Mouse (Mus musculus): Measurements from ENCODE around the gene Xrcc6. TPM values are rescaled to one million over a fixed set of nuclear protein-coding genes. Genes with fewer than 3 reads are reported as not detected.

The Xrcc6 gene
- polyA plus RNA-seq, 1 experiment from 2014 or later, result 58.4 TPM

DNA sequence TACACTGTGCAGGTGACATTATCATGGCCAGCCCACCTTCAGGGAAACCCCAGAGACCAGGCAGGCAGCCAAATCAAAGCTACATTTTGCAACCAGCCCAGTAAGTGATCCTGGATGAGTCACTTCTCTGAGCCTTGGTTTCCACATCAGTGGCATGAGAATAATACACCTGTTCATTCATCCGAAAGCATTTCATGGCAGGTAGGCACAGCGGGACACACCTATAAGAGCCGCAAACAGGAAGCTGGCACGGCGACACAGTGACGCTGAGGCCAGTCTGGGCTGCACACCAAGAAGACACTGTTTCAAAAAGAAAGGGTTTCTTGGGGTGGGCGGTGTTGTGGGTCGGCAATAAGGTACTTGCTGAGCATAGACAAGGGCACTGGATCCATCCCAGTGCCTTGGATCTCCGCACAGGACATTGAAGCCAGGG, 33.5 kb upstream of the Xrcc6 start:
- H3K9me3 ChIP-seq (replicated peaks), result no peaks in the 10 kb centered on the region
- peaks cover 29% of the 10 kb centered on the region for H3K36me3 ChIP-seq
- no peaks in the 10 kb centered on the region for H3K27me3 ChIP-seq
- H3K9ac ChIP-seq, result no peak overlapping the region
- H3K4me2 ChIP-seq (replicated peaks), result no peak overlapping the region
- no peak overlapping the region for H3K4me3 ChIP-seq
- no peak for ATAC-seq (ENCODE audit: low FRiP score)
- 94% methylated on average over 9 of the region's 9 CpGs for WGBS
- no peak overlapping the region for H3K27ac ChIP-seq
- H3K4me1 ChIP-seq, result no peaks in the 10 kb centered on the region

DNA sequence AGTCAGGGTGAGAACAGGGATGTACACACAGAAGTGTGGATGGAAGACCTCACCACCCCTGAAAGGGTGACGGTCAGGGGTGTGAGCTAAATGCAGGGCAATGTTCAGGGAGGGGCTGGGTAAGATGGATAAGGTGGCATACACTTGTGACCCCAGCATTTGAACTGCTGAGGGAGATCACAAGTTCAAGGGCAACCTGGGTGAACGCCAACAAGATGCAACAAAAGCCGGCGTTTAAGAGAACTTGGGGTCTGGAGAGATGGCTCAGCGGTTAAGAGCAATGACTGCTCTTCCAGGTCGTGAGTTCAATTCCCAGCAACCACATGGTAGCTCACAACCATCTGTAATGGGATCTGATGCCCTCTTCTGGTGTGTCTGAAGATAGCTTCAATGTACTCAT, 32.9 kb upstream of the Xrcc6 start:
- ATAC-seq (ENCODE audit: low FRiP score), result no peak
- Histone ChIP-seq H3K9ac (no peak overlapping the region), H3K36me3 (peaks cover 29% of the 10 kb centered on the region), H3K4me3 (no peak overlapping the region), H3K27ac (no peak overlapping the region), H3K9me3 (replicated peaks) (no peaks in the 10 kb centered on the region), H3K4me1 (no peaks in the 10 kb centered on the region), H3K27me3 (no peaks in the 10 kb centered on the region), H3K4me2 (replicated peaks) (no peak overlapping the region)
- 98% methylated on average over 6 of the region's 6 CpGs for WGBS

DNA sequence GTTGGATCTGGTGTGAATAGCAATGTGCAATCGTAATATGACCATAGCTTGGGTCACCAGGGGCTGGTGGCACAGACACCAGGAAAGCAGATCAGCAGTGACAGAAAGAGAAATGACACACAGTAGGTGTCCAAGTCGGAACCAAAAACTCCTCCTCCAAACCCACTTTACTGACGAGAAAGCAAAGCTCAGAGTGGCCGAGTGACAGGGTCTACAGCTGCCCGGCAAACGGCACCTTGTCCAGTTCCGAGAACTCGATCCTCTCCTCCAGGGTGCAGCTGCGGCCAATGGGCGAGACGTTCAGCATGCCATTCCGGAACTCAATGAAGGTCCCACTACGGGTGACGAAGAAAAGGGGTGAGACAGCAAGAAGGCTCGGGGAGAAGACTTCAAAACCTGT, 32.2 kb upstream of the Xrcc6 start:
- H3K4me2 ChIP-seq (replicated peaks), result no peak overlapping the region
- no peaks in the 10 kb centered on the region for H3K4me1 ChIP-seq
- no peaks in the 10 kb centered on the region for H3K27me3 ChIP-seq
- no peak for ATAC-seq (ENCODE audit: low FRiP score)
- no peak overlapping the region for H3K9ac ChIP-seq
- no peak overlapping the region for H3K27ac ChIP-seq
- no peak overlapping the region for H3K4me3 ChIP-seq
- H3K36me3 ChIP-seq, result peaks cover 29% of the 10 kb centered on the region
- H3K9me3 ChIP-seq (replicated peaks), result no peaks in the 10 kb centered on the region
- 92% methylated on average over 15 of the region's 15 CpGs for WGBS

DNA sequence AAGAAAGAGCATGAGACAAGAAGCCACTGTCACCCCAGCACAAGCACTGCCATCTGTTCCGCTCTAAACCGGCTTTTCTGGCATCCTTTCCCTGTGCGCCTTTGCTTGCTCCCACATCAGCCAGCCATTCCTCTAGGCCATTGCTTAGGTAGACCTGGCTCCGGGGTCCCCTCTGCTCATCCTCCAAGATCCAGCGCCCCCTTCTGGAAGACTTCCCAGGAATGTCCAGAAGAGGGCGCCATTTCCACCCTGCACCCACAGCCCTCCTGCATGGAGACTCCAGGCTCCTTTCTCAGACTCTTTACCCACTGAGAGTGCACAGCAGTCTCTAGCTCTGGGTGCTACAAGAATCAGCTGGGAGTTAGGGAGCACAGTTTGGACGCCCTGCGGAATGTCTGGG, 31.2 kb upstream of the Xrcc6 start:
- H3K4me3 ChIP-seq, result no peak overlapping the region
- no peak for ATAC-seq (ENCODE audit: low FRiP score)

DNA sequence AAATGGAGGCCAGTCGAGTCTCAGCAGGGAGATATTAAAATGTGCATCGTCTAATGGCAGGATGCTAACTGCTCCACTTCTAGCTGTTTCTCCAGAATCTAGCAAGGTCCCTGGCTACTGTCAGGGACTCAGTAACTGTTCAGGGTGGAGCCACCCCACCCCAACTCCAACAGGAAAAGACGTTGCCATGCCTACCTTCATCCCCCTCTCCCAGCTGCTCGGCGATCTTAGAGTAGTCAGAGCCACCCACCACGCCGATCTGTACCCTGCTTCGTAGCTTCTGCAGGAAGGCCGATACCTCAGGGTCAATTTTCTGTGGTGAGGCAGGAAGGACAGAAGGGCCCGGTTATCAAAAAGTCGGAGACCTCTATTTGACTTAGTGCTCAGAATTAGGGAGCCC, 30.0 kb upstream of the Xrcc6 start:
- no peak for ATAC-seq (ENCODE audit: low FRiP score)
- Histone ChIP-seq H3K9me3 (replicated peaks) (no peaks in the 10 kb centered on the region), H3K27ac (no peak overlapping the region), H3K4me2 (replicated peaks) (no peak overlapping the region), H3K4me3 (no peak overlapping the region), H3K27me3 (no peaks in the 10 kb centered on the region), H3K4me1 (no peaks in the 10 kb centered on the region), H3K36me3 (peaks cover 12% of the 10 kb centered on the region), H3K9ac (no peak overlapping the region)
- 82% methylated on average over 11 of the region's 11 CpGs for WGBS

More for the DNA sequence above, 31.2 kb upstream of the Xrcc6 start:
- H3K27ac ChIP-seq, result no peak overlapping the region
- no peaks in the 10 kb centered on the region for H3K4me1 ChIP-seq
- no peak overlapping the region for H3K4me2 ChIP-seq (replicated peaks)
- 58% methylated on average over 8 of the region's 8 CpGs for WGBS
- H3K27me3 ChIP-seq, result no peaks in the 10 kb centered on the region
- H3K36me3 ChIP-seq, result peaks cover 20% of the 10 kb centered on the region
- no peak overlapping the region for H3K9ac ChIP-seq
- no peaks in the 10 kb centered on the region for H3K9me3 ChIP-seq (replicated peaks)

DNA sequence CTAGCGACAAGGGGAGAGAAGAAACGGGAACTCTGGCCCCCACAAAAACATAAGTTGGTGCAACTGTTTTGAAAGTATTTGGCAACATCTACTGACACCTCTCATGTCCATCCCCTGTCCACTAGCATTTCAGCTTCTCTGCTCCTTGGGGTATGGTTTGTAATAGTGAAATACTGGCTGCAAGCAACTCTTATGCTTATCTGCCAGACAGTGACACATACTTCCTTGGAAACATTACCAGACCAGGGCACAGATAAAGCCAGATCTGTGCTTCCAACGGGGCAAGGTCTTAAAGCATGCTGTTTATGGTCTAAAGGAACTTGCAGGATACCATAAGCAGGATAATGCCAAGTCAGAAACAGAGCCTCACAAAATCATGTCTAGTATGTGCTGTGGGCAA, 28.7 kb upstream of the Xrcc6 start:
- no peak overlapping the region for H3K4me3 ChIP-seq
- no peak overlapping the region for H3K27ac ChIP-seq
- ATAC-seq (ENCODE audit: low FRiP score), result no peak
- H3K27me3 ChIP-seq, result no peaks in the 10 kb centered on the region
- no peaks in the 10 kb centered on the region for H3K4me1 ChIP-seq
- H3K4me2 ChIP-seq (replicated peaks), result no peak overlapping the region
- H3K9ac ChIP-seq, result peak overlapping the region; percentile 19; the same call in 1 of the 2 replicates
- peaks cover 12% of the 10 kb centered on the region for H3K36me3 ChIP-seq
- 88% methylated on average over 3 of the region's 3 CpGs for WGBS
- no peaks in the 10 kb centered on the region for H3K9me3 ChIP-seq (replicated peaks)

DNA sequence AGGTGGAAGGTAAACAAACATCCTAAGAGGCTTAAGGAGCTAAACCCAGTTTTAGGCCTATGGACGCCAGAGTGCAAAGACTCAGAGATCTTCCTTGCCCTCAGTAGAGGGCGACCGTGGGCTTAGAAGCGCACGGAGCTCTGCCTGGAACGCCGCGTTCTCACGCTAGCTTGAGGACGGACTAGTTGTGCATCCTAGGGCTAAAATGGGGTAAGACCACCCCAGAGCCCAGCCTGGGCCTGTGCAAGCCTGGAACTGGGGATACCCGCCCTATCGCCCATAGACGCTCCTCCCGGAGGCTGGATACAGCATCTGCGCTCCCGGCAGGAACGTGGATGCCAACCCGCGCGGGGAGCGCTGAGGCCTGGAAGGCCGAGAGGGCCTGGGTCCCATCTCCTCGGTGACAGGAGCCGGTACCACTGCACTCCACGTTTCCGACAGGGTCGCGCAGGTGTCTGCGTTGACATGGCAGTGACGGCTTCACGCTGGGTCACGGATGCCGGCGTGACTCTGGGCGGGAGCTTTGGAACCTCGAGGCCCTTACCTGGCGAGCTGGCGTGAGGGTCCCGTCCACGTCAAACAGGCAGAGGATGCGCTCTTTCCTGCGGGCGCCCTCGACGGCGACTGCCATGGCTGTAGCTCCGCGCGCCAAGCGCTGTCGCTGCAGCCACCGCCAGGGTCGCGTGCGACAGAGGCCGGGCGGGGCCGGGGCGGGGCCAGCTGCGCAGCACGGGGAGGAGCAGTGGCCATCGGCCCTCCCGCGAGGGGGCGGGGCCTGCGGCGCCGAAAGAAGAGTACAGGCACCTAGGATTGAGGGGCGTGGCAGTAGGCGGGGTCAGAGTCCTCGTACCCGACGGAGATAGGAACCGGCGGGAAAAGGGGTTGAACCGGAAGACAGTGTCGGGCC, 27.2 kb upstream of the Xrcc6 start, which contains the start of gene Pmm1:
Gene Pmm1 (minus strand): TSS at position 760 of the 907 bp plus-strand sequence.
- under 1% methylated on average over 77 of the region's 77 CpGs for WGBS
- Histone ChIP-seq H3K9ac (peak within 1 kb of the TSS; percentile 78), H3K4me1 (no peaks in the 10 kb centered on the region), H3K4me3 (peak within 1 kb of the TSS; percentile 58), H3K9me3 (replicated peaks) (no peaks in the 10 kb centered on the region), H3K4me2 (replicated peaks) (peak within 1 kb of the TSS; percentile 99), H3K27ac (peak within 1 kb of the TSS; percentile 86), H3K27me3 (no peaks in the 10 kb centered on the region), H3K36me3 (0 out of 2 replicates have a peak, but pooled peaks cover under 1% of the 10 kb centered on the region)
- peak; percentile 98 for ATAC-seq (ENCODE audit: low FRiP score)

DNA sequence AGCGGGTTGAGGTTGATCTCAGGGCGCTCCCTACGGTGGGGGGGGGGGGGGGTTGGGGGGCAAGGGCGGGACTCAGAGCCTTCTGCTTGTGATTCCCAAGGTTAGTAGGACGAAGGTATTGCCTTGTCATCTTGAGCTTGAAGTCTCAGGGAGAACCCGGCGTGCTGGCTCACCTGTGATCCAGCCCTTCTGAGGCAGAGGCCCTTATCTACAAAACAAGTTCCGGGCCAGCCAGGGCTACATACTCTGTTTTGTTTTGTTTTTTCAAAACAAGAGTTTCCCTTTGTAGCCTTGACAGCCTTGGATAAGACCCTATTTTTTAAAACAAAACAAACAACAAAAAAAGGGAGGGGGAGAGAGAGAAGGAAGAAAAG, 26.6 kb upstream of the Xrcc6 start:
- Histone ChIP-seq H3K27me3 (no peaks in the 10 kb centered on the region), H3K9me3 (replicated peaks) (no peaks in the 10 kb centered on the region), H3K36me3 (no peaks in the 10 kb centered on the region), H3K4me3 (peak overlapping the region; percentile 58), H3K4me1 (no peaks in the 10 kb centered on the region), H3K27ac (peak overlapping the region; percentile 23; the same call in 1 of the 2 replicates), H3K4me2 (replicated peaks) (peak overlapping the region; percentile 99), H3K9ac (peak overlapping the region; percentile 45; the same call in 1 of the 2 replicates)
- WGBS, result 4% methylated on average over 4 of the region's 8 CpGs
- ATAC-seq (ENCODE audit: low FRiP score), result peak; percentile 51

DNA sequence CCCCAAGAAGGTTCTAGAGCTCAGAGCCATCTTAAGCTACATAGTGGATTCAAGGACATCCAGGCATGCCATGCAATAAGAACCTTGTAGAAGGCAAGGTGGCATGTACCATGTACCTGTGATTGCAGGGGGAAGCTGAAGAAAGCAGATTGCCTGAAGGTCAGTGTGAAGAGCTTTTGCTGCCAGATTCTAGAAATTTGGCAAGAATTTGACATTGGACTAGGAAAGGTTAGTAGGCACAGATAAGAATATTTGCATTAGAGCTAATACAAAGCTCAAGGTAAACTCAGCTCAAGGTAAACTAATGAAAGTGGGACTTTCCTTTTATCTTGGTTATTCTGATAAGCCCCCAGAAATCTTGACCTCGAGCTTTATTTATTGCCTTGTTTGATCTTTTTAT, 23.4 kb upstream of the Xrcc6 start:
- Histone ChIP-seq H3K36me3 (no peaks in the 10 kb centered on the region), H3K27me3 (no peaks in the 10 kb centered on the region), H3K4me2 (replicated peaks) (no peak overlapping the region), H3K4me3 (no peak overlapping the region), H3K27ac (no peak overlapping the region), H3K4me1 (no peaks in the 10 kb centered on the region), H3K9me3 (replicated peaks) (no peaks in the 10 kb centered on the region), H3K9ac (no peak overlapping the region)
- 71% methylated on average over 1 of the region's 1 CpGs for WGBS
- no peak for ATAC-seq (ENCODE audit: low FRiP score)

DNA sequence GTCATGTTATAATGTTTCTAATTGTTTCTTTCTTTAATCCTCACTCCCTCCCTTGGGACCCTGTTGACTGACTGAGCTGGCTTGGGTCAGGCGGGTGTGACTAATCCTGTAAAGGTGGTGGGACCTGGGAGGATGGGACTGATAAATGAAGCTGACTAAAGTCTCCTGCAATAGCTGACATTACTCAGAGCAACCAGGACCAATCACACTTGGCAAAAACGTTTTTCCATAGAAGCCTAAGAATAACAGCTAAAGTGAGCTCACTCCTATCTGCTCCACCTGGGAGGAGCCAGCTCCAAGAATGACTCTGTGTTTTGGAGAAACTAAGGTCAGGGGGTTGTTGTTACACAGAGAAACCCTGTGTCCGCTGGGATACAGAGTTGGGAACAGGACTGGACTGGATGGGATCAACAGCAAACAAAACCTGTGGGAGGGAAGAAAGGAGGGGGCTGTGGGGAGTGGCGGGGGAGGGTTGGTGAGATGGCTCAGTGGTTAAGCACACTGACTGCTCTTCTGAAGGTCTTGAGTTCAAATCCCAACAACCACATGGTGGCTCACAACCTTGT, 22.6 kb upstream of the Xrcc6 start:
- Histone ChIP-seq H3K4me2 (replicated peaks) (no peak overlapping the region), H3K36me3 (no peaks in the 10 kb centered on the region), H3K9ac (no peak overlapping the region), H3K27me3 (no peaks in the 10 kb centered on the region), H3K4me3 (no peak overlapping the region), H3K4me1 (no peaks in the 10 kb centered on the region), H3K9me3 (replicated peaks) (no peaks in the 10 kb centered on the region), H3K27ac (no peak overlapping the region)
- no peak for ATAC-seq (ENCODE audit: low FRiP score)
- WGBS, result 63% methylated on average over 4 of the region's 4 CpGs

DNA sequence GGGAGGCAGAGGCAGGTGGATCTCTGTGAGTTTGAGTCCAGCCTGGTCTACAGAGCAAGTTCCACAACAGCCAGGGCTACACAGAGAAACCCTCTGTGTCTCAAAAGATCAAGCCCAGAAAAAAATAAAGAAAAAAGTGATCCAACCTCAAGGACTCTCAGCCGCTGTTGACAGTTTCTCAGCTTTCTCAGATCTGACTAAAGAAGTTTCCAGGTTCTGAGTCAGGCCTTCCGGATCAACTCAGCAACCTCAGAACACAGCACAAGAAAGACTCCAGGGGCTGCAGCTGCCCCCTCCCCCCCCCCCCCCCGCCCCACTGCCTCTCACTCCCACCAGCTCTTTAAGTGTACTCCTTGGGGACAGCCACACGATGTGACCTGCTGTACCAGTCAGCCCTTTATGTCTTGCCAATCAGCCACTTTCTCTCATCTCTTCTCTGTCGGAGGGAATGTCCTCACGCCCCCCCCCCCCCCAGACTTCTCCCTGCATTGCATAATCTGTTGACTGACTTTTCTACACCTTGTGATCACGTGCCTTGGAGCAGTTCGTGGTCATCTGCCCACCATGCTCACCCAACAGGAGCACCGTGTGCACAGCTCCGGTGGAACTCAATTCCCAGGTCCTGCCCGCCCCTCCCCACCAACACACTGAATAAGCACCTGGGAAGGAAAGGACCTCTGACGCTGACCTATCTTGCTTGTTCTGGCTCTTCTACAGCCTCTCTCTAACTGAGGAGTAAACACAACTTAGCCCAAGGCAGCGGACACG, 21.4 kb upstream of the Xrcc6 start:
- 87% methylated on average over 12 of the region's 14 CpGs for WGBS
- Histone ChIP-seq H3K4me3 (no peak overlapping the region), H3K27me3 (no peaks in the 10 kb centered on the region), H3K36me3 (no peaks in the 10 kb centered on the region), H3K4me2 (replicated peaks) (no peak overlapping the region), H3K9ac (no peak overlapping the region), H3K4me1 (no peaks in the 10 kb centered on the region), H3K27ac (no peak overlapping the region), H3K9me3 (replicated peaks) (no peaks in the 10 kb centered on the region)
- ATAC-seq (ENCODE audit: low FRiP score), result no peak

DNA sequence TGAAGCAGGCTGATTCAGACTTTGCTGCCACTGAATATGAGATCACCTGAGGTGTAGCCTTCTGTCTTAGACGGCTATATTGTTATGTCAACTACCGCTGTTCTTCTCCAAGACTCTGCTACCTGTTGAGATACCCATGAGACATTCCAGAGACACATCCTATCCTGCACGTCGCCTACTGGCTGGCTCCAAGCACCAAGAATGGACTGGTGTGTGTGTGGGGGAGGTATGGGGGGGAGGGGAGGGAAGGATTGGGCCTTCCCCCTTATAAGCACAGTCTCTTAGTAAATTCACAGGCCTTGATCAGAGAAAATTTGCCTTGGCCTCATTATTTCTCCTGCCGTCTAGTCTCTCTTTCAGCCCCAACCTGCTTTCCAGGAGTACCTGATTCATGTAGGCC, 19.8 kb upstream of the Xrcc6 start:
- WGBS, result 92% methylated on average over 5 of the region's 5 CpGs

More for the DNA sequence above, 19.8 kb upstream of the Xrcc6 start:
- Histone ChIP-seq H3K27me3 (no peaks in the 10 kb centered on the region), H3K4me1 (no peaks in the 10 kb centered on the region), H3K36me3 (no peaks in the 10 kb centered on the region), H3K4me3 (no peak overlapping the region), H3K9ac (no peak overlapping the region), H3K4me2 (replicated peaks) (no peak overlapping the region), H3K9me3 (replicated peaks) (peaks cover 5% of the 10 kb centered on the region; the same call in 1 of the 2 replicates), H3K27ac (no peak overlapping the region)
- ATAC-seq (ENCODE audit: low FRiP score), result no peak

Measured in hindbrain, embryonic 12.5 days (tissue).